Mouse (Mus musculus) megakaryocyte progenitor cell, adult 5-6 weeks (primary cell): ENCODE measurements around the gene Uqcrq. TPM values are rescaled to one million over a fixed set of nuclear protein-coding genes. Genes with fewer than 3 reads are reported as not detected.

ENCODE experiments used
- ATAC-seq: replicated peaks from 2 replicates; pipeline ENCODE4 v1.8.0; 2016; ENCODE audit warnings: mild to moderate bottlenecking, moderate TSS enrichment, inconsistent platforms; ENCODE audit not compliant: poor library complexity
- total RNA-seq, 2 experiments: library from RNA; stranded (forward) in 1 of 2; stranded (reverse) in 1 of 2; fragments of 157-497, 149-512 nt in 1 of 2; fragments of 200-1000 nt in 1 of 2; gene quantifications; 2 replicates each; pipeline versions ENCODE4 v1.2.3 to v1.2.4; 2015 to 2017

The Uqcrq gene
- total RNA-seq, 2 experiments from 2014 or later = 42.9 to 194 TPM

DNA sequence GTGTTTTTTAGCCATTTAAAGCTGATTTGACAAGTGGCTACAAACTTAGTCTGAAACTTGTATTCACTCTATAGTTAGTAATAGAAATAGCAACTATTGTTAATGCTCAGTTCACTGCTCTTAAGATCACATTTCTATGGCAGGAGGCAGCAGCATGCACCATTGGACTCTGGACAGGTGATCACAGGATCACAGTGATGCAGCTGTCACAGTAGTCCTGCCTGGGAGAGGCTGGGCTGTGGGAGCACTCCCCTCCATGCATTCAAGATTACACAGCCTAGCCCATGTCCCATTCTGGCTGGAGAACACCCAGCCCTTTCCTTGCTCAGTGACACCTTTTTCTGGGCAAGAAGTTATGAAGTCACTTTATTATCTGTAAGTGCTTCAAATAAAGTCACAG lies 12.6 kb downstream of the Uqcrq start:
- ATAC-seq = no peak

DNA sequence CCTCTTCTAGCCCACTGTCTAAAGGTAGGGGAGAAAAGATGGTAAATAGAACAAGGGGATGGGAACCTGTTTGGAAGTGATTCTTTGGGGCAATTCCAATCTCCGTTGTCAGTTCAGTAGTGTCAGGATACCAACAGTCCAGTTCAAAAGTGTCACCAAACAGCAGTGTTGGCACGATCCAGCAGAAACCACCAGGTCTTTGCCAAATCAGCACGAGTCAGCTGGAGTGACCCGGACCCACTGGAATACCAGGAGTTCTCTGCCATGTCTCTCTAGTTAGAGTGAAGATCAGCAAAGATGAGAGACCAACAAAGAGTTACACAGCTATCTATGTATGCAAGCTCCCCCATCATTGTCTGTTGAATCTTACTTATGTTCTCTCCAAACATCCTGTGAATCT lies 16.8 kb downstream of the Uqcrq start:
- no peak for ATAC-seq

DNA sequence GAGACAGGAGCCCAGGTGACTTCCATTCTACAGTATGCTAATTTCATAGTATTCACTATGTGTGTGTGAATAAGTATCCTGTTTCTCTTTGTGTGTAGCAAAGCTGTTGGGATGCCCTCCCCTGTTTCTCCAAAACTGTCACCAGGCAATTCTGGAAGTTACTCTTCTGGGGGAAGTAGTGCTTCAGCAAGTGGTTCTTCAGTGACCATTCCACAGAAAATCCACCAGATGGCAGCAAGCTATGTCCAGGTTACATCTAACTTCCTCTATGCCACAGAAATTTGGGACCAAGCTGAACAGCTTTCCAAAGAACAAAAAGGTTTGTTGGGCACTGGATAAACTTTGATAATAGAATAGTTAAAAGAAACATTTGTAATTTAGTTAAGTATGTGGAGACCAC lies 18.9 kb downstream of the Uqcrq start:
- peak; percentile 54; the same call in 1 of the 2 replicates for ATAC-seq

DNA sequence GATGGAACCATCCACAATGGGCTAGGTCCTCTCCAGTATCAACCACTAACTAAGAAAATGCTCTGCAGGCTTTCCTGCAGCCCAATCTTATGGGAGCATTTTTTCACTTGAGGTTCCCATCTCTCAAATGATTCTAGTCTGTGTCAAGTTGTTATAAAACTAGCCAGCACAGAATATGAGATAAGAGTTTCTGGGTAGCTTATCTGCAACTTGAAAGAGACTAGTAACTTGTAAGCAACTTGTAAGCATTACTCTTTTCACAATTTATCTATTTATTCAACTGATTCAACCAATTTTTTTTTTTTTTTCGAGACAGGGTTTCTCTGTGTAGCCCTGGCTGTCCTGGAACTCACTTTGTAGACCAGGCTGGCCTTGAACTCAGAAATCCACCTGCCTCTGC lies 27.0 kb downstream of the Uqcrq start:
- no peak for ATAC-seq

DNA sequence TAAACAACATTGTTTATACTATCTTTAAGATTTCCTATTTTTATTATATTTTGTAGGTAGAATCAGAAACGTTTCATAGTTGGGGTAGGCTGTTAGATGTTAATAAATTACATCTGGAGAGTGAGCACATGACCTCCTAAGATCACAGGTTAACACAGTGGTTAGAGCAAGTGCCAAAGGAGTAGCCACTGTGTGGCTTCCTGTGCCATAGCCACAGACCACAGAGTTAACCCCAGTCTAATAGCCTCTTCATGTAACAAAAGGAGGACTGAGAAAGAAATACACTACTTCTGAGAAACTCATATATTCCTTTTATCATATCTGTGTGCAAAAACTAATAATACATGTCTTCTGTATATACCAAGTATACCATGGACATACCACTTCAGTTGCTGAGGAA lies 36.8 kb downstream of the Uqcrq start:
- no peak for ATAC-seq

DNA sequence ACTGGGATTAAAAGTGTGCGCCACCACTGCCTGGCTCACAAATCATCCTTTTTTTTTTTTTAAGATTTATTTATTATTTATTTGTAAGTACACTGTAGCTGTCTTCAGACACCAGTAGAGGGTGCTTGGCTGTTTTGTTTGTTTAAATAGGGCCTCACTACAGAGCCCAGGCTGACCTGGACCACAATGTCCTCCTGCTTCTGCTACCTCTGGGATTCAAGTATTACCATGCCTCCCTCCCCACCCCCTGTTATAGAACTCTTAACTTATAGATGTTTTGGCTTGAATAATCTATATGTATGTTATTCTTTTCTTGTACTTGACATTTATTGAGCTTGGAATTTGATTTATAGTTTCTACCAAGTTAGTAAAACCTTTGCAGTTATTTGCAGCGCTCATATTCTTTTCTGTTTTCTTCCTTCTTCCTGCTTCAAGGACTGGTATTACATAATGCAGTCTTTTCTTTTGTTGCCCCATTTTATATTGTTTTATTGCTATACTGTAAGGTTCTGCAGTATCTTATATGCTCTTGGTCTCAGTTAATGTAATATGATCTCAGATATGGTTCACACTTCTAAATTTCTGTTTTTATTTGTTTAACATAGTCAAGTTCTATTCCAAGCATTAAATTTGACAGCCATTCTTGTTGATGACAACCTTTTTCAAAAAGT lies 46.7 kb downstream of the Uqcrq start:
- no peak for ATAC-seq

DNA sequence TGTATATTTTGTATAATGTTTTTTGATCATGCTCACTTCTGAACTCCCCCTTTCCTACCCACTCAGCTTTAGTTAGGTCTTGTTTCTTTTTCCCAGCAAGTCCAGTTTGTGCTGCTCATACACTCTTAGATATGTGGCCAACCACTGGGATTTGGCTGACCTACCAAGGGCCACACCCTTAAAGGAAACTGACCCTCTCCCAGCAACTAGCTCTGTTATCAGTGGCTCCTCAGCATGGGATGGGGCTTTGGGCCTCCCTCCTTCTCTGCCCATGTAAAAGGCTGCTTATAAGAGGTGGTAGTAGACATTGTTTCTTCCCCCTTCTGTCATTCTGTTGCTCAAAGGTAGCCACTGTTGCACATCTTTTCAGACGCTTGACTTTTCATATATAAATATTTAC lies 51.7 kb downstream of the Uqcrq start:
- no peak for ATAC-seq

Other genes starting within 250 kb of the Uqcrq start
- gene Hspa4, start 130.4 kb downstream of the Uqcrq start, total RNA-seq (2015) = 148 and 151 TPM in 2 replicates
- gene Hspa4, start 130.4 kb downstream of the Uqcrq start, total RNA-seq (2017) = 371 and 490 TPM in 2 replicates
- gene Zcchc10, start 106.2 kb downstream of the Uqcrq start, total RNA-seq (2015) = 25.6 and 30.9 TPM in 2 replicates
- 4.7 and 4.8 TPM in 2 replicates for gene Zcchc10, start 106.2 kb downstream of the Uqcrq start, total RNA-seq (2017)
- 57.9 and 79.5 TPM in 2 replicates for gene Aff4, start 80.0 kb downstream of the Uqcrq start, total RNA-seq (2015)
- 42.2 and 49.6 TPM in 2 replicates for gene Aff4, start 80.0 kb downstream of the Uqcrq start, total RNA-seq (2017)
- not detected in 2 replicates for gene Leap2, start 7.7 kb downstream of the Uqcrq start, total RNA-seq (2015)
- gene Leap2, start 7.7 kb downstream of the Uqcrq start, total RNA-seq (2017) = not detected in 2 replicates
- gene Gdf9, start 192 bp upstream of the Uqcrq start, total RNA-seq (2015) = 0.25 and 0.34 TPM in 2 replicates
- 2.7 TPM in 1 of 2 replicates, not detected in the other for gene Gdf9, start 192 bp upstream of the Uqcrq start, total RNA-seq (2017)
- not detected in 2 replicates for gene Gm10447, start 26.3 kb upstream of the Uqcrq start, total RNA-seq (2015)
- gene Gm10447, start 26.3 kb upstream of the Uqcrq start, total RNA-seq (2017) = not detected in 2 replicates
- gene Shroom1, start 26.4 kb upstream of the Uqcrq start, total RNA-seq (2015) = 0.02 TPM in 1 of 2 replicates, not detected in the other
- gene Shroom1, start 26.4 kb upstream of the Uqcrq start, total RNA-seq (2017) = not detected in 2 replicates
- not detected in 2 replicates for gene Gm9837, start 39.6 kb upstream of the Uqcrq start, total RNA-seq (2015)
- gene Gm9837, start 39.6 kb upstream of the Uqcrq start, total RNA-seq (2017) = not detected in 2 replicates
- gene Gm9945, start 49.3 kb upstream of the Uqcrq start, total RNA-seq (2015) = not detected in 2 replicates
- not detected in 2 replicates for gene Gm9945, start 49.3 kb upstream of the Uqcrq start, total RNA-seq (2017)
- gene Sowaha, start 49.4 kb upstream of the Uqcrq start, total RNA-seq (2015) = 0.73 and 0.79 TPM in 2 replicates
- 0.29 and 0.91 TPM in 2 replicates for gene Sowaha, start 49.4 kb upstream of the Uqcrq start, total RNA-seq (2017)
- gene Sept8, start 88.4 kb upstream of the Uqcrq start, total RNA-seq (2015) = 15.5 and 27.3 TPM in 2 replicates
- gene Sept8, start 88.4 kb upstream of the Uqcrq start, total RNA-seq (2017) = 11.0 and 24.6 TPM in 2 replicates
- gene Kif3a, start 136.5 kb upstream of the Uqcrq start, total RNA-seq (2015) = 3.9 TPM in 2 replicates
- gene Kif3a, start 136.5 kb upstream of the Uqcrq start, total RNA-seq (2017) = 6.2 and 9.1 TPM in 2 replicates
- gene Il4, start 187.8 kb upstream of the Uqcrq start, total RNA-seq (2015) = not detected in 2 replicates
- gene Il4, start 187.8 kb upstream of the Uqcrq start, total RNA-seq (2017) = not detected in 2 replicates
- gene Il13, start 203.9 kb upstream of the Uqcrq start, total RNA-seq (2015) = not detected in 2 replicates
- gene Il13, start 203.9 kb upstream of the Uqcrq start, total RNA-seq (2017) = not detected in 2 replicates